Mouse (Mus musculus) erythroblast, embryonic 14.5 days (primary cell): ENCODE data around the gene Ptprg.

ENCODE experiments used
- GATA1 ChIP-seq: IDR thresholded peaks from 2 replicates; pipeline ENCODE4 v1.6.1; 2012; ENCODE audit warnings: low read length, inconsistent platforms, mixed read lengths
- TAL1 ChIP-seq: IDR thresholded peaks from 3 replicates; pipeline ENCODE4 v1.6.1; 2012; ENCODE audit warnings: low read length, inconsistent platforms, mixed read lengths

DNA sequence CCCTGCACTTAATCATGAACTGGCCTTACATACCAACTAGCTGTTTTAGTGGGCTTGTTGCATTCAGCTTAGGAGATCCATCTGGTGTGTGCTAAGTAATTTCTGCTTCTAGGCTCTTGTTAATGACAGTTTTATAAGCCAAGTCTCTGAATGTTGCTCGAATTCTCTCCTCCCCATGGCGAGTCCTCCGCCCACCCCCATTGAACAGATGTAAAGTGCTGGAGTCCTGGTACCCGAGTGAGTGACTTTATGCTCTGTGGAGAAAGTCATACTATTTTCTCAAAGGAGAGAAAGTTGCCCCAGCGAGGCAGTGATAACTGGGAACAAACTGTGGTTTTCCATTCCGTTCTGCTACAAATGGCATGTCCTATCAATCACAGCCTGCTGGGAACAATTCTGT, 525.9 kb downstream of the Ptprg start:
- no peak for TF ChIP-seq GATA1
- TF ChIP-seq TAL1, result no peak
